Mouse (Mus musculus) lung, embryonic 16.5 days (tissue): Measurements from ENCODE around the gene Gm8334. TPM values are rescaled to one million over a fixed set of nuclear protein-coding genes. Genes with fewer than 3 reads are reported as not detected.
"Not testable (repeated sequence)": the region's sequence is repeated elsewhere in the genome, so short reads cannot be mapped to it uniquely, and the experiment has no call there.

Experiments
- ATAC-seq: fragments of 200-750 bp; cut with Nextera tagmentation; 2 replicates; pipeline ENCODE4 v1.8.0; 2017; ENCODE audit warnings: low read depth, mild to moderate bottlenecking, moderate library complexity
- H3K27ac ChIP-seq: fragments of 300-500 bp; sonication (generic); 2 replicates; pipeline ENCODE4 v1.5.1; 2014; ENCODE audit warnings: mild to moderate bottlenecking, control low read depth, low read length
- H3K27me3 ChIP-seq: fragments of 300-500 bp; sonication (generic); 2 replicates; pipeline ENCODE4 v1.6.1; 2014; ENCODE audit warnings: low read depth, low read length, mixed read lengths; ENCODE audit not compliant: control insufficient read depth, insufficient read depth
- H3K36me3 ChIP-seq: fragments of 300-500 bp; sonication (generic); 2 replicates; pipeline ENCODE4 v1.6.1; 2014; ENCODE audit warnings: low read length; ENCODE audit not compliant: control insufficient read depth, insufficient read depth
- H3K4me1 ChIP-seq: fragments of 300-500 bp; sonication (generic); replicated peaks from 2 replicates; pipeline ENCODE4 v1.6.1; 2014; ENCODE audit warnings: low read length, mixed read lengths; ENCODE audit not compliant: control insufficient read depth, insufficient read depth
- H3K4me2 ChIP-seq: fragments of 300-500 bp; sonication (generic); 2 replicates; pipeline ENCODE4 v1.6.1; 2014; ENCODE audit warnings: low read depth, low read length, control low read depth
- H3K4me3 ChIP-seq: fragments of 300-500 bp; sonication (generic); 2 replicates; pipeline ENCODE4 v1.5.1; 2014; ENCODE audit warnings: mild to moderate bottlenecking, low read length, control low read depth
- H3K9ac ChIP-seq: fragments of 300-500 bp; sonication (generic); 2 replicates; pipeline ENCODE4 v1.6.1; 2014; ENCODE audit warnings: low read length, control low read depth
- H3K9me3 ChIP-seq: fragments of 300-500 bp; sonication (generic); 2 replicates; pipeline ENCODE4 v1.6.1; 2016; ENCODE audit warnings: low read length; ENCODE audit not compliant: control insufficient read depth
- WGBS: fragments of 180-500 bp; shearing (Covaris S2); extraction: QIAGEN DNeasy Blood & Tissue Kit; methylation state at CpG from one replicate; pipeline ENCODE4 v1.1.7; 2014; 5-methylcytosine and 5-hydroxymethylcytosine counted together
- polyA plus RNA-seq: library from polyadenylated mRNA; unstranded; fragments of >200 nt; fragmentation: Nextera tagmentation; extraction: Ambion mirVana; gene quantifications from 2 replicates; pipeline ENCODE4 v1.2.1, GENCODE M21; 2015

Gm8334 gene
- not detected in 2 replicates for polyA plus RNA-seq

DNA sequence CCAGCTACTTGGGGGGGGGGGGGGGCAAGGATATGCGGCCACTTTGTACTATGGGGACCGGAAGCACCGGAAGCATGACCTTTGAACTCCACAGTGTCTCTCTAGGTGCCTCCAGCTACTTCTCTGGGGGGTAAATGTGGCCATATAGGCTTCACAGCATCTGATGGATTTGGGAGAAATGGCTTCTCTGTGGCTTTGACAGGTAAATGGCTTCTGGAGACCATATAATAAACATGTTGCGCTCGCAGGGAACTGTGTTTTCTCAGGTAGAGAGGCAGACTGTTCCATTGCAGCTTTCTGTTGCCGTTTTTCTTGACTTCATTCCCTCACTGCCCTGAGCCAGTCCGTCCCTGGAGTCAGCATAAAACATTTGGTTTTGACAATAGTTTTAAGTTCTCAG, at the start of gene Gm8334:
TSS of gene Gm8334 (minus strand) at position 101 of the 400 bp plus-strand sequence.
- not testable (repeated sequence) for H3K36me3 ChIP-seq, H3K4me1 ChIP-seq, H3K9ac ChIP-seq, H3K4me2 ChIP-seq, ATAC-seq, H3K9me3 ChIP-seq, H3K4me3 ChIP-seq, H3K27ac ChIP-seq, H3K27me3 ChIP-seq
- WGBS = 87% methylated on average over 3 of the region's 7 CpGs

DNA sequence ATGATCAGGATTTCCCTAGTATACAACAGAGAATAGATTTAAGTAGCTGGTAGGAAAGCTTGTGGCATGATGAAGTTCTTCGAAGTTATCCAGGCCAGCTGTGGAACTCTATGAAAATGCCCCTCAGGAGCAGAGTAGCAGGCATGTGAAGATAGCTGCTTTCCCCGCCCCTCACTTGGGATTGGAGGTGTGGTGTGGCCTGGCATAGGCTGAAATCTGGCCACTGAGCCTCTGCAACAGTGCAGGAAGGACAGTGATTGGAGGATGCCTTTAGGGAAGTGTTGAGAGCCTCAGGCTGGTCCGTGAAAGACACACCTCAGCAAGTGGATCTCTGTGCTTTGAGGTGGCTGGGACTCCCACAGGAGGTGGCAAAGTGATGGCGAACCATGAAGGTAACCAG, 48.3 kb upstream of the Gm8334 start, which contains the start of gene Gm15127:
TSS of gene Gm15127 (plus strand) at position 301 of the 400 bp plus-strand sequence.
- H3K9ac ChIP-seq, H3K4me3 ChIP-seq, H3K9me3 ChIP-seq, H3K36me3 ChIP-seq, H3K4me2 ChIP-seq, H3K27ac ChIP-seq, ATAC-seq, H3K4me1 ChIP-seq, H3K27me3 ChIP-seq: not testable (repeated sequence)
- 60% methylated on average over 1 of the region's 4 CpGs for whole genome bisulfite sequencing

Other genes with a start within 250 kb of the Gm8334 start
- gene Gm15114, start 126.2 kb downstream of the Gm8334 start, polyA plus RNA-seq = not detected in 2 replicates
- gene Gm15127, start 48.4 kb upstream of the Gm8334 start, polyA plus RNA-seq = not detected in 2 replicates
- not detected in 2 replicates for gene Luzp4, start 242.5 kb upstream of the Gm8334 start, polyA plus RNA-seq